Mouse (Mus musculus): ENCODE data around the gene Vwf.

DNA sequence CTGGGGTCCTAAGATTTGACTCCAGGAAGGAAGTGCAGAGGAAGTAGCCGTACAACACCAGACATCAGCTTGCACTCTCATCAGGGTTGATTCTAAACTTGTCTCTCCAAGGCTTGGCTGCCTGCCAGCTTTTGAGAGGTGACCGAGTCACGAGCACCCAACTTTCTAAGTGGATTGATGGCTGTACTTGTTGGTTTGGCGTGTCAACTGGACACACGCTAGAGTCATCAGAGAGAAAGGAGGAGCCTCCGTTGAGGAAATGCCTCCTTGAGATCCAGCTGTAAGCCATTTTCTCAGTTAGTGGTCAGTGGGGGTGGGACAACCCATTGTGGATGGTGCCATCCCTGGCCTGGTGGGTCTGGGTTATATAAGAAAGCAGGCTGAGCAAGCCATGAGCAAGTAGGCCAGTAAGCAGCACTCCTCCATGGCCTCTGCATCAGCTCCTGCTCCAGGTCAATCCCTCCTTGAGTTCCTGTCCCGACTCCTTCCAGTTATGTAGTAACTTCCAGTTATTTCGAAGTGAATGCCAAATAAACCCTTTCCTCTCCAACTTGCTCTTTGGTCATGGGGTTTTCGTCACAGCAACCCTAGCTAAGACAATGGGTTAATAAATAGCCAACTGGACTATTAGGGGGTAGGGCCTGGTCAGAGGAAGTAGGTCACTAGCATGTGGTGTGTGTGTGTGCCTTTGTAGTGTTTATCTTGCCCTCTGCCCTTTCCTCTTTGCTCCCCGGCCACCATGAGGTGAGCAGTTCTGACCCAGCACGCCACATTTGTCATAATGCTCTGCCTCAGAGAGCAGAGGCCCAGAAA lies 30.9 kb upstream of the Vwf start:
- TF ChIP-seq EP300 (IDR thresholded peaks at IDR 0.05) = no peak
- TF ChIP-seq CTCF (IDR thresholded peaks at IDR 0.05) = no peak

All from lung, postnatal 0 days (tissue).